Mouse (Mus musculus): ENCODE data around the gene Fam193a.

GRCm38 (mm10) chr5:34496745-34497144 lies 127.0 kb downstream of the Fam193a start:
- TF ChIP-seq CTCF (IDR thresholded peaks at IDR 0.05; ENCODE audit: borderline replicate concordance, extremely low read depth, insufficient read depth, insufficient read length) (no peak), POLR2A (IDR thresholded peaks at IDR 0.05; ENCODE audit: borderline replicate concordance, extremely low read depth, insufficient read depth, insufficient read length, poor library complexity, severe bottlenecking) (no peak)
